In genomic region chr9:88746687-88747086, GRCm38 (mm10) we compare ENCODE assay signal across 12 mouse cellular contexts. TPM values are rescaled to one million over a fixed set of nuclear protein-coding genes. Genes with fewer than 3 reads are reported as not detected.
A peak's percentile ranks its signal among the peaks of the same experiment; 100 is the strongest.
DNase-seq lines count a peak whose midpoint lies in the region; ATAC-seq and TF ChIP-seq lines count a peak whose summit lies in the region.
"Not testable (repeated sequence)": the region's sequence is repeated elsewhere in the genome, so short reads cannot be mapped to it uniquely, and the experiment has no call there.
"Had no signal": no experiment of that assay in that cellular context is flagged by ENCODE, and none has a peak within 500 bp of the region (broad histone marks: within the 10 kb centered on the region; RNA-seq: fewer than 3 reads in every experiment).

No protein-coding gene starts in this region.

- H3K27me3 ChIP-seq in forebrain, embryonic 13.5 days; liver, embryonic 14.5 days (ENCODE audit: control insufficient read depth, insufficient read depth, low read length): not testable (repeated sequence)

- H3K4me2 ChIP-seq in forebrain, embryonic 13.5 days; liver, embryonic 14.5 days (ENCODE audit: low read depth): not testable (repeated sequence)

- H3K27ac ChIP-seq in forebrain, embryonic 13.5 days; liver, embryonic 14.5 days: not testable (repeated sequence)

- DNase-seq in adrenal gland, postnatal 25 days, result peak; percentile 24
- DNase-seq in heart, postnatal 4 days, result peak; percentile 60
- DNase-seq in kidney, postnatal 14 days, result peak; percentile 32
- not testable (repeated sequence) for DNase-seq in liver, embryonic 14.5 days (ENCODE audit: low read depth in 3 of 3, low spot score in 3 of 3)
- DNase-seq in spleen, postnatal 36 days (ENCODE audit: low spot score in 2 of 2), result peak; percentile 29 to 31

- H3K9me3 ChIP-seq in forebrain, embryonic 13.5 days (replicated peaks); liver, embryonic 14.5 days (ENCODE audit: control insufficient read depth, low read length): not testable (repeated sequence)

- not testable (repeated sequence) for H3K4me3 ChIP-seq in forebrain, embryonic 13.5 days; liver, embryonic 14.5 days (ENCODE audit: insufficient read depth in 1 of 2, low read depth in 2 of 2, low read length in 2 of 2)

- not testable (repeated sequence) for H3K4me1 ChIP-seq in forebrain, embryonic 13.5 days; liver, embryonic 14.5 days (replicated peaks; ENCODE audit: control insufficient read depth in 2 of 2, insufficient read depth in 2 of 2, low read length in 1 of 2)

- H3K36me3 ChIP-seq in forebrain, embryonic 13.5 days (ENCODE audit: poor library complexity, severe bottlenecking); liver, embryonic 14.5 days (replicated peaks; ENCODE audit: control insufficient read depth, insufficient read depth, low read depth): not testable (repeated sequence)

- ATAC-seq in forebrain, embryonic 13.5 days, result 0 out of 2 replicates have a peak, but pooled peaks have one; percentile 43
- ATAC-seq in liver, embryonic 14.5 days (ENCODE audit: insufficient read depth), result not testable (repeated sequence)
- peak; percentile 95 for ATAC-seq in megakaryocyte progenitor cell, adult 5-6 weeks (replicated peaks; ENCODE audit: poor library complexity)

- peak; percentile 28; the same call in 1 of the 2 replicates for TF ChIP-seq CTCF in liver, embryonic 14.5 days (IDR thresholded peaks at IDR 0.05; ENCODE audit: low read depth)

- not testable (repeated sequence) for H3K9ac ChIP-seq in forebrain, embryonic 13.5 days; liver, embryonic 14.5 days (replicated peaks)

- TF ChIP-seq EP300 in liver, embryonic 14.5 days (IDR thresholded peaks at IDR 0.05; ENCODE audit: low read depth), result not testable (repeated sequence)

- 50% methylated on average over 1 of the region's 2 CpGs for WGBS in forebrain, embryonic 13.5 days
- 25% methylated on average over 1 of the region's 2 CpGs for WGBS in liver, embryonic 14.5 days (ENCODE audit: insufficient replicate concordance)

RNA-seq across cellular contexts. Expression of gene Bcl2a1d, which starts 15.0 kb away (rescaled TPM):
- not detected in 2 replicates for total RNA-seq in adrenal gland, postnatal 25 days (2021)
- polyA plus RNA-seq in forebrain, embryonic 13.5 days (2015; fragmentation: Nextera tagmentation; extraction: Ambion mirVana), result not detected in 2 replicates
- total RNA-seq in heart, postnatal 4 days (2021), result not detected
- 0.16 and 0.17 TPM in 2 replicates for polyA plus RNA-seq in liver, embryonic 14.5 days (2012; rRNA removed)
- 0.30 and 0.50 TPM in 2 replicates for polyA plus RNA-seq in liver, embryonic 14.5 days (2014; fragmentation: Nextera tagmentation; extraction: Ambion mirVana)
- 1.1 and 1.6 TPM in 2 replicates for total RNA-seq in megakaryocyte progenitor cell, adult 5-6 weeks (2015)
- total RNA-seq in megakaryocyte progenitor cell, adult 5-6 weeks (2017), result 0.71 and 2.3 TPM in 2 replicates
- total RNA-seq: gastrocnemius, adult 8-10 months had no signal
- polyA plus RNA-seq: forebrain, embryonic 11.5 days; heart, embryonic 11.5 days; hindbrain, embryonic 13.5 days; limb, embryonic 15.5 days had no signal

RNA-seq across cellular contexts. Expression of gene Mthfsl, which starts 26.6 kb away (rescaled TPM):
- total RNA-seq in adrenal gland, postnatal 25 days (2021), result 40.4 and 42.0 TPM in 2 replicates
- 32.8 and 35.3 TPM in 2 replicates for polyA plus RNA-seq in forebrain, embryonic 13.5 days (2015; fragmentation: Nextera tagmentation; extraction: Ambion mirVana)
- 10 to 100 TPM; 21.8 to 24.0 TPM for total RNA-seq in heart, postnatal 4 days (2021)
- 10.5 and 16.5 TPM in 2 replicates for polyA plus RNA-seq in liver, embryonic 14.5 days (2012; rRNA removed)
- polyA plus RNA-seq in liver, embryonic 14.5 days (2014; fragmentation: Nextera tagmentation; extraction: Ambion mirVana), result 20.0 and 22.1 TPM in 2 replicates
- total RNA-seq in megakaryocyte progenitor cell, adult 5-6 weeks (2015), result 34.1 and 41.1 TPM in 2 replicates
- 18.4 and 19.2 TPM in 2 replicates for total RNA-seq in megakaryocyte progenitor cell, adult 5-6 weeks (2017)
